Mouse (Mus musculus): ENCODE measurements around the gene Zfp207. TPM values are rescaled to one million over a fixed set of nuclear protein-coding genes. Genes with fewer than 3 reads are reported as not detected.
"Not testable (repeated sequence)": the region's sequence is repeated elsewhere in the genome, so short reads cannot be mapped to it uniquely, and the experiment has no call there.

The Zfp207 gene
- polyA plus RNA-seq, 1 experiment = 92.9 TPM

DNA sequence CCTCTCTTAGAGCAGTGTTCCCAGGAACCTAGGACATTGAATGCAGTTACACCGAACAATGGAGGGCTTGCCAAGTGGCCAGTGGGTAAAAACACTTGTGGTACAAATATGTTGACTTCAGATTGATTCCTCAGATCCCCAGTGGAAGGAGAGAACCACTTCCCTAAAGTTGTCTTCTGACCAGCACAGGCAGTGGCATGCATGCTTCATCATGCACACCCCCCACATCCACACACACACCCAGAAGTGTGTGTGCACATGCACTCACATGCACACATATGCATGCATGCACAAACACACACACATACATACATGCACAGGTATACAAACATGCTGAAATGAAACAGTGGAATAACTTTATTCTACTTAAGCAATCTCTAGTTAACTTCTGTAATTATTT is 36.7 kb downstream of the Zfp207 start:
- Histone ChIP-seq H3K79me3 (ENCODE audit: low read depth) (no peaks in the 10 kb centered on the region), H3K27me3 (ENCODE audit: control insufficient read depth, insufficient read depth, insufficient read length) (no peaks in the 10 kb centered on the region), H3K36me3 (ENCODE audit: control insufficient read depth, insufficient read depth) (peaks cover 10% of the 10 kb centered on the region), H3ac (ENCODE audit: control insufficient read depth, insufficient read length, low read depth) (no peak overlapping the region), H3K4me3 (ENCODE audit: insufficient read depth, poor library complexity, severe bottlenecking) (no peak overlapping the region), H3K79me2 (ENCODE audit: control insufficient read depth, insufficient read depth) (no peaks in the 10 kb centered on the region)
- TF ChIP-seq USF1 (IDR thresholded peaks at IDR 0.05; ENCODE audit: low read depth) (no peak), CEBPB (IDR thresholded peaks at IDR 0.05; ENCODE audit: low read depth) (no peak), FOSL1 (IDR thresholded peaks at IDR 0.05; ENCODE audit: insufficient read depth, low read length, poor library complexity, severe bottlenecking) (no peak), CTCF (IDR thresholded peaks at IDR 0.05; ENCODE audit: control insufficient read depth, insufficient read depth, insufficient read length) (no peak), MYOD1 (IDR thresholded peaks at IDR 0.05; ENCODE audit: control insufficient read depth, insufficient read length, low read depth) (no peak), MYOG (IDR thresholded peaks at IDR 0.05; ENCODE audit: control insufficient read depth, extremely low read depth, insufficient read length) (no peak), MAX (IDR thresholded peaks at IDR 0.05) (no peak)

DNA sequence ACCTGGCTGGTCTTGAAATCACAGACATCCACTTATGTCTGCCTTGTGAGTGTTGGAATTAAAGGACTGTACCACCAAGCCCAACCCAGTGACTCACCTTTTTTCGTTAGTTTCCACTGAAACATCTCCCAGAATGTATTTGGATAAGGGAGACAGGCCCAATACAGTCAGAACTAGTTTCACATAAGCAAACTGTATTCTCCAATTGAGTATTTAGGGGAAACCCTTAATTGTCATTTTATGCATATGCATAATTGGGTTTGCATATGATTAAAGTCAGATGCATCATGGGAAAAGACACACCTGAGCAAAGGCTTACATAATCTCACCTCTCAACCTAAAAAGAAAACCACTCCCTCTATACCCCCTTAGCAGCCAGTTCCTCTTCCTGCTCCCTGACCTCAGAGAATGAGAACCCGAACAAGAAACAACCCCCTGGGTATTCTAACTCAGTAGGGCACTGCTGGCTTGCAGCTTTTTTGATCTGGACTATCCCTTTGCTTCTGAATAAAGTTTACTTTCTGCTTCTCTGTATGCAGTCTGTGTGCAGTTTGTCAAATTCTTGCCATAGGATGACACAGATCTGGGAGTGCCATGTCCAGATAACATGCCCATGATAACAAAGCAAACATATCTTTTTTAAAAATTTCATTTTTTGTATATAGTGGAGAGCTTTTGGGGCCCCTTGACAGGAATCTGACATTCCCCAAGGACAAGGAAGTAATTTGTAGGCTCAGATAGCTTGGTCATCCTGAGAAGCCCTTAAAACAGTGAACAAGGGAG is 37.3 kb downstream of the Zfp207 start:
- Histone ChIP-seq H3K36me3 (ENCODE audit: control insufficient read depth, insufficient read depth) (peaks cover 7% of the 10 kb centered on the region), H3K79me3 (ENCODE audit: low read depth) (no peaks in the 10 kb centered on the region), H3ac (ENCODE audit: control insufficient read depth, insufficient read length, low read depth) (no peak overlapping the region), H3K27me3 (ENCODE audit: control insufficient read depth, insufficient read depth, insufficient read length) (no peaks in the 10 kb centered on the region), H3K4me3 (ENCODE audit: insufficient read depth, poor library complexity, severe bottlenecking) (no peak overlapping the region), H3K79me2 (ENCODE audit: control insufficient read depth, insufficient read depth) (no peaks in the 10 kb centered on the region)
- TF ChIP-seq USF1 (IDR thresholded peaks at IDR 0.05; ENCODE audit: low read depth) (no peak), FOSL1 (IDR thresholded peaks at IDR 0.05; ENCODE audit: insufficient read depth, low read length, poor library complexity, severe bottlenecking) (no peak), MAX (IDR thresholded peaks at IDR 0.05) (no peak), MYOD1 (IDR thresholded peaks at IDR 0.05; ENCODE audit: control insufficient read depth, insufficient read length, low read depth) (no peak), CEBPB (IDR thresholded peaks at IDR 0.05; ENCODE audit: low read depth) (no peak), MYOG (IDR thresholded peaks at IDR 0.05; ENCODE audit: control insufficient read depth, extremely low read depth, insufficient read length) (no peak), CTCF (IDR thresholded peaks at IDR 0.05; ENCODE audit: control insufficient read depth, insufficient read depth, insufficient read length) (no peak)

- peaks cover 1% of the 10 kb centered on the region for H3K36me3 ChIP-seq (ENCODE audit: control insufficient read depth, insufficient read depth)
- H3K79me3 ChIP-seq (ENCODE audit: low read depth) = no peaks in the 10 kb centered on the region
- TF ChIP-seq MAX (IDR thresholded peaks at IDR 0.05) (no peak), CTCF (IDR thresholded peaks at IDR 0.05; ENCODE audit: control insufficient read depth, insufficient read depth, insufficient read length) (no peak), CEBPB (IDR thresholded peaks at IDR 0.05; ENCODE audit: low read depth) (no peak), USF1 (IDR thresholded peaks at IDR 0.05; ENCODE audit: low read depth) (no peak), FOSL1 (IDR thresholded peaks at IDR 0.05; ENCODE audit: insufficient read depth, low read length, poor library complexity, severe bottlenecking) (no peak), MYOG (IDR thresholded peaks at IDR 0.05; ENCODE audit: control insufficient read depth, extremely low read depth, insufficient read length) (no peak), MYOD1 (IDR thresholded peaks at IDR 0.05; ENCODE audit: control insufficient read depth, insufficient read length, low read depth) (no peak)
- H3ac ChIP-seq (ENCODE audit: control insufficient read depth, insufficient read length, low read depth) = no peak overlapping the region
- H3K4me3 ChIP-seq (ENCODE audit: insufficient read depth, poor library complexity, severe bottlenecking) = no peak overlapping the region
- H3K79me2 ChIP-seq (ENCODE audit: control insufficient read depth, insufficient read depth) = no peaks in the 10 kb centered on the region
- no peaks in the 10 kb centered on the region for H3K27me3 ChIP-seq (ENCODE audit: control insufficient read depth, insufficient read depth, insufficient read length)
Observed at GRCm38 (mm10) chr11:80421421-80422047, 38.5 kb downstream of the Zfp207 start.

GRCm38 (mm10) chr11:80424691-80425090 is 41.6 kb downstream of the Zfp207 start:
- TF ChIP-seq USF1 (IDR thresholded peaks at IDR 0.05; ENCODE audit: low read depth) = no peak
- no peak for TF ChIP-seq MYOD1 (IDR thresholded peaks at IDR 0.05; ENCODE audit: control insufficient read depth, insufficient read length, low read depth)
- no peak for TF ChIP-seq MAX (IDR thresholded peaks at IDR 0.05)
- TF ChIP-seq CEBPB (IDR thresholded peaks at IDR 0.05; ENCODE audit: low read depth) = no peak
- TF ChIP-seq FOSL1 (IDR thresholded peaks at IDR 0.05; ENCODE audit: insufficient read depth, low read length, poor library complexity, severe bottlenecking) = no peak
- TF ChIP-seq MYOG (IDR thresholded peaks at IDR 0.05; ENCODE audit: control insufficient read depth, extremely low read depth, insufficient read length) = no peak
- TF ChIP-seq CTCF (IDR thresholded peaks at IDR 0.05; ENCODE audit: control insufficient read depth, insufficient read depth, insufficient read length) = no peak
- peaks cover 13% of the 10 kb centered on the region for H3K79me2 ChIP-seq (ENCODE audit: control insufficient read depth, insufficient read depth)
- H3K27me3 ChIP-seq (ENCODE audit: control insufficient read depth, insufficient read depth, insufficient read length) = no peaks in the 10 kb centered on the region
- H3K36me3 ChIP-seq (ENCODE audit: control insufficient read depth, insufficient read depth) = no peaks in the 10 kb centered on the region
- H3ac ChIP-seq (ENCODE audit: control insufficient read depth, insufficient read length, low read depth) = no peak overlapping the region
- no peak overlapping the region for H3K4me3 ChIP-seq (ENCODE audit: insufficient read depth, poor library complexity, severe bottlenecking)
- H3K79me3 ChIP-seq (ENCODE audit: low read depth) = peaks cover 12% of the 10 kb centered on the region

DNA sequence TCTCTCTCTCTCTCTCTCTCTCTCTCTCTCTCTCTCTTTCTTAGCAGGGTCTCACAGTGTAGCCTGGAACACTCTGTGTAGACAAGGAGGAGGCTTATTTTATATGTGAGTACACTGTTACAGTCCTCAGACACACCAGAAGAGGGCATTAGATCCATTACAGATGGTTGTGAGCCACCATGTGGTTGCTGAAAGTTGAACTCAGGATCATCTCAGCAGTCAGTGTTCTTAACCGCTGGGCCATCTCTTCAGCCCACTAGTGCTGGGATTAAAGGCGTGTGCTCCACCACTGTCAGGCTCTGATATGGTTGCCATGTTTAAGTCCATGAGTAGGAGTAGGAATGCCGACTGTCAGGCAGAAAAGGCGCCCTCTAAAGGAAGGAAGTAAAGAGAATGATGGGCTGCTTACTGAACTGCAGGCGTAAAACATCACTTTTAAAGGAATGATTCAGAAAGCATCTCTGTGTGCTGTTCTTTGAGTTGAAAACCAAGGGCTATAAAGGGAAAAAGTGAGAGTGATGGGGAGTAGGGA is 42.2 kb downstream of the Zfp207 start:
- Histone ChIP-seq H3ac (ENCODE audit: control insufficient read depth, insufficient read length, low read depth) (no peak overlapping the region), H3K79me2 (ENCODE audit: control insufficient read depth, insufficient read depth) (peaks cover 20% of the 10 kb centered on the region), H3K79me3 (ENCODE audit: low read depth) (peaks cover 18% of the 10 kb centered on the region), H3K4me3 (ENCODE audit: insufficient read depth, poor library complexity, severe bottlenecking) (no peak overlapping the region), H3K27me3 (ENCODE audit: control insufficient read depth, insufficient read depth, insufficient read length) (no peaks in the 10 kb centered on the region), H3K36me3 (ENCODE audit: control insufficient read depth, insufficient read depth) (no peaks in the 10 kb centered on the region)
- TF ChIP-seq USF1 (IDR thresholded peaks at IDR 0.05; ENCODE audit: low read depth) (no peak), CTCF (IDR thresholded peaks at IDR 0.05; ENCODE audit: control insufficient read depth, insufficient read depth, insufficient read length) (no peak), CEBPB (IDR thresholded peaks at IDR 0.05; ENCODE audit: low read depth) (no peak), MAX (IDR thresholded peaks at IDR 0.05) (no peak), MYOG (IDR thresholded peaks at IDR 0.05; ENCODE audit: control insufficient read depth, extremely low read depth, insufficient read length) (no peak), FOSL1 (IDR thresholded peaks at IDR 0.05; ENCODE audit: insufficient read depth, low read length, poor library complexity, severe bottlenecking) (no peak), MYOD1 (IDR thresholded peaks at IDR 0.05; ENCODE audit: control insufficient read depth, insufficient read length, low read depth) (no peak)

GRCm38 (mm10) chr11:80426029-80426813 is 43.1 kb downstream of the Zfp207 start:
- H3K79me3 ChIP-seq (ENCODE audit: low read depth) = peaks cover 26% of the 10 kb centered on the region
- not testable (repeated sequence) for H3K36me3 ChIP-seq (ENCODE audit: control insufficient read depth, insufficient read depth); H3K27me3 ChIP-seq (ENCODE audit: control insufficient read depth, insufficient read depth, insufficient read length); H3K4me3 ChIP-seq (ENCODE audit: insufficient read depth, poor library complexity, severe bottlenecking); H3ac ChIP-seq (ENCODE audit: control insufficient read depth, insufficient read length, low read depth)
- H3K79me2 ChIP-seq (ENCODE audit: control insufficient read depth, insufficient read depth) = peaks cover 29% of the 10 kb centered on the region
